Mouse (Mus musculus) kidney, postnatal 4 days (tissue): ENCODE results near the gene H2afz.
"Not testable (repeated sequence)": the region's sequence is repeated elsewhere in the genome, so short reads cannot be mapped to it uniquely, and the experiment has no call there.

Experiments used
- DNase-seq, 2 experiments: peaks; one replicate each; pipeline ENCODE4 v3.0.0; 2021; ENCODE audit warnings: mixed read lengths in 2 of 2

The H2afz gene

DNA sequence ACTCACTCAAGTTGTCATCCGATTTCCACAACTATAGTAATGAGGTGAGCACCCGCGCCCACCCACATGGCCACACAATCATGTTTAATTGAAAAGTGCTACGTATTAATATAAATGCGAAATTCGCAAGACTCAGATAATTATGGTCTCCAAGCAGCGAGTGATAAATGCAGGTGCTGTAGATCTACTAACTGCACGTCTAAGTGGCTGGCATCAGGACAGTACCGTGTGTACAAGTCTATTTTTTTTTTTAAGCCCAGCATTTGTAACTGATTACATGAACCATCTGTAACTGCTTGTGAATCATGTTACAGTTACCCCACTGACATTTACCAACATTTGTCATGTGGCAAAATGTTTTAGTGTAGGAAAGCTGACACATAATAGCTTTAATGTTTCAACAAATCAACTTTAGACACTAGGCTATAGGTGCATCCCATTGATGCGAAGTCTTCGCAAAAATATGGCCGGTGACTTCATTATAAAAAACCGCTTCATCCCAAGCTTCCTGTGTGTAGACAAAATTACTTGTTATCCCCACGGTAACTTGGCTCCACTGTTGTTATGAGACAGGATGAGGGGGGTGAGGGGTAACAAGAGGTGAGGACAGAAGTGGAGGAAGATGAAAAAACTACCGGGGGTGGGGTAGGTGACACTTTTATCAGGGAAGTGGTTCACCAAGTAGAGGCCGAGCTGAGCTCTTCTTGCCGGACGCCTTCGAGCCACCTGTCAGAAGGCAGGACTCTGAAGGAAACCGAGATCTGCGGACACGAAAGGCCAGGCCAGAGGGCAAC is 760 bp upstream of the H2afz start:
- DNase-seq, result no peak

DNA sequence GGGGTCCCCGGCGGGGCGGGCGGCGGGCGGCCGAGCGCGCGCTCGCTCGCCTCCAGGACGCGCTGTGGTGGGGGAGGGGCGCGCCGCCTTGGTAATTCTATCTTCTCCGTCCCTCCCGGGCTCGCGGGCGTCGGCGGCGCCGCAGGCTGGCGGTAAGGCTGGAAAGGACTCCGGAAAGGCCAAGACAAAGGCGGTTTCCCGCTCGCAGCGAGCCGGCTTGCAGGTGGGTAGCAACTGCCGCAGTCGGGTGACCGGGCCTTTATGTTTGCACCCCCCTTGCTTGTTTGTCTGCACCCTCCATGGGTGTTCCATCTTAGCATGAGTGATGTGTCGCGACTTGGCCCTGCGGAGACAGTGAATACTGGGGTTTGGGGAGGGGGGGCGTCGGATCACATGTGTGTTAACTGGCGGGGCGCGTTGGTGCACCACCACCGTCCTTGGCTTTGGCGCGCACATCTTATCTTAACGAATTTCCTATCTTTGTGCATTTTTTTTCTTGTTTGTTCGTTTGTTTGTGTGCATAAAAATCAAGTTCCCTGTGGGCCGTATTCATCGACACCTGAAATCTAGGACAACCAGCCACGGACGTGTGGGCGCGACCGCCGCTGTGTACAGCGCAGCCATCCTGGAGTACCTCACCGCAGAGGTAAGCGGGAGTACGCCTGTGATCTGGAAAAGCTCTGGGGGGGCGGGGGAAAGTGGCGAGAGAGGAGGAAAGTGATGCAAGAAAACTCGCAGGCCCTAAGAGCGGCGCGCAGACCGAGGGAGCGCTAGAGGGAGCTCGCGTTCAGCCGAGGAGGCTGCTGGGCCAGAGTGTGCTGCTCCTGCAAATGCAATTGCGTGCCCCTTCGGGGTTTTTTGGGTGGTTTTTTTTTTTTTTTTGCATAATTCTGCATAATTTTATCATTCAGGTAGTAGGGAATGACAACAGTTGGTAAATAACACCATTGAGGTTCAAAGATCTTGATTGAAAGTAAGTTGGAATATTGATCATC is 998 bp downstream of the H2afz start:
- peak; percentile 95 for DNase-seq

DNA sequence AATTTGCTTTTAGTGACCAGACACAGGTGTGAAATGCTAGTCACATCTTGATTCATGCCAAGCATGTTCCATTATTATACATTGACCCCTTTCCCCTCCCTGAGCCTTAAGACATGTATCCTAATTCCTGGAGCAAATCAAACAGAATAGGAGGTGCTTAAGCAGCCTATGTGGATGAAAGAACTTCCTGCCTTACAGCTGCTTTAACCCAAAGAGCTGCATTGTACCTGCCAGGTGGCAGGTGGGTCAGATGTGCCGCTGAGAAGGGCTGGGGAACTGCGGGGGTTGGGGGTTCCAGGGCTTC is 2.8 kb downstream of the H2afz start:
- no peak for DNase-seq

DNA sequence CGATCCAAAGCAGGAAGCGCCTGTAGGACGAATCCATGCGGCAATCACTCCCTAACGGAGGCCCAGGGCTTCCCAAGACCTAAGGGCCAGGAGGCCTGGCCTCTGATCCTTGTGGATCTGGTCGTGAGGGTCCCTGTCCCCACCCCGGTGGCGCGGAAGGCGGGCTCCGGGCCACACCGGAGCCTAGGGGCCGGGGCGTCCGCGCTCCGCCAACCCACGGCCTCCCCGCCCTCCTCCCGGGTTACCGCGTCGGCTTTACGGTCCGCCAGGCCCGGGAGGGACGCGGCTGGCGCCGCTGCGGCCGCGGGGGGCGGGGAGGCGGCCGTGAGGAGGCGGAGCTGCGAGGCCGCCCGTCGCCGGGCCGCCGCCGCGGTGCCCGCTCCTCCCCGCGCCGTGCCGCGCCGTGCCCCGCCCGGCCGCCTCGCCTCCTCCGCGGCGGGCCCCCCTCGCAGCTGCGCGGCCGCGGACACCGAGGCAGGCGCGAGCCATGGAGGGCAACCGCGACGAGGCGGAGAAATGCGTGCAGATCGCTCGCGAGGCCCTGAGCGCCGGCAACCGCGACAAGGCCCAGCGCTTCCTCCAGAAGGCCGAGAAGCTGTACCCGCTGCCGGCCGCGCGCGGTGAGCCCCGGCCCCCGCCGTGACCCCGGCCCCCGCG is 3.3 kb downstream of the H2afz start, which contains the start of gene Dnajb14:
Dnajb14 (plus strand) TSS at position 239 of the 657 bp plus-strand sequence.
- peak; percentile 67 to 80 for DNase-seq

- no peak for DNase-seq
Measured at GRCm38 (mm10) chr3:137868094-137868913, 4.0 kb downstream of the H2afz start.

GRCm38 (mm10) chr3:137869395-137869794 is 5.1 kb downstream of the H2afz start:
- DNase-seq, result no peak

DNA sequence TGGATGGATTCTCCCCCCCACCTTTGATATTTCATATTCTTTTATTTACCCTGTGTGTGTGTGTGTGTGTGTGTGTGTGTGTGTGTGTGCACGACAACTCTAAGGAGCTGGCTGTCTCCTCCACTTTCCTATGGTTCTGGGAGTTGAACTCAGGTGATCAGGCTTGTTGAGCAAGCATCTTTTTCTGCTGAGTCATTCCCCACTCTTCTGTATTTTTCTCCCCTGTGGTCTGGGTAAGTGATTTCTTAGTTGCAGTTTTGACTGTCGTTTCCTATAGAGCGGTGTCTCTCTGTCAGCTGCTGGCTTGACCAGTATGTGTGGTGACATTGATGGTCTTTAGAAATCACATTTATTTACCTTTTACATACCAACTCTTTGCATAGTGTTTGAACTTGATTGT is 15.0 kb downstream of the H2afz start:
- DNase-seq, result no peak

GRCm38 (mm10) chr3:137880109-137880748 is 15.9 kb downstream of the H2afz start:
- DNase-seq, result no peak

DNA sequence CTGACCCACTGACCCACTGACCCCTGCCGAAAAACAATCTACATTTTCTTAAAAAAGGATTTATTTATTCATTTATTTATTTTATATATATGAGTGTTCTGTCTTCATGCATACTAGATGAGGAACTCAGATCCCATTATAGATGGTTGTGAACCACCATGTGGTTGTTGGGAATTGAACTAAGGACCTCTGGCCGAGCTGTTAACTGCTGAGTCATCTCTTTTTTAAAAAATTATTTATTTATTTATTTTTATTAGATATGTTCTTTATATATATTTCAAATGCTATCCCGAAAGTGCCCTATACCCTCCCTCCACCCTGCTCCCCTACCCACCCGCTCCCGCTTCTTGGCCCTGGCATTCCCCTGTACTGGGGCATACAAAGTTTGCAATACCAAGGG is 16.8 kb downstream of the H2afz start:
- DNase-seq, result no peak

GRCm38 (mm10) chr3:137887961-137888360 is 23.7 kb downstream of the H2afz start:
- DNase-seq, result no peak

DNA sequence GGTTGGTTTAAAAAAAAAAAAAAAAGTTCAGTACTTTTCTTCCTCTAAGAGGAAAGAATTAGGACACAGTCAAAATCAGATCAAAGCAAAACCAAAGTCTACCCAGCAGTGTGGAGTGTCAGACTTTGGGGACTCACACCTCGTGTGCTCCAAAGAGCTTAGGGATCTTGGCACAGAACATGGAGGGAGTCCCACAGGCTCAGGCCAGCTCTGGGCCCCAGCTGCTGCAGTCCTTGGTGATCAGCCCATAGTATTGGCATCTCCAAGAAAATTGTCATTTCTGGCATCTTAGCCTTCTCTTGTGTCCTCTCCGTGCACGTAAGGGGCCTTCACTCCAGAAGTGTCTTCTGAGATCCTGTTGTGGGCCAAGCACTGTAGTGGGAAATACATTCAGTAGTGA is 26.8 kb downstream of the H2afz start:
- DNase-seq, result no peak

DNA sequence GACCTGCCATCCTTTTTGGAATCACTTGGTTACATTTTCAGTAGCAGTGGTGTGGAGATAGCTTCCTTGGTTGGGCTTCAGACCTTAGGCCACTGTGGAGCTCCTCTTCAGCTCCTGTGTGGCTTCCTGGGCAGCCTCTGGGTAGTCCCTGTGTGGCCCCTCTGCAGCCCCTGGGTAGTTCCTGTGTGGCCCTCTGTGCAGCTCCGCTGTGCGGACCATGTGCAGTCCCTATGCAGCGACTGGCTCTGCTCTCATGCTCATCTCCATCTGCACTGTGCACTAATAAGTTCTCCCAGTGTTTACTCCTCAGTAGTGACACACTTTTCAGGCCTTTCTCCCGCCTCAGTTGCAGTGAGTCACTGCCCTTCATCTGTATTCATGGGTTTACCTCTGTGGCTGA is 27.8 kb downstream of the H2afz start:
- no peak for DNase-seq

GRCm38 (mm10) chr3:137893789-137894188 is 29.5 kb downstream of the H2afz start:
- no peak for DNase-seq

GRCm38 (mm10) chr3:137895196-137895595 is 30.9 kb downstream of the H2afz start:
- DNase-seq, result peak; percentile 13 to 17

GRCm38 (mm10) chr3:137896386-137896785 is 32.1 kb downstream of the H2afz start:
- DNase-seq, result no peak

DNA sequence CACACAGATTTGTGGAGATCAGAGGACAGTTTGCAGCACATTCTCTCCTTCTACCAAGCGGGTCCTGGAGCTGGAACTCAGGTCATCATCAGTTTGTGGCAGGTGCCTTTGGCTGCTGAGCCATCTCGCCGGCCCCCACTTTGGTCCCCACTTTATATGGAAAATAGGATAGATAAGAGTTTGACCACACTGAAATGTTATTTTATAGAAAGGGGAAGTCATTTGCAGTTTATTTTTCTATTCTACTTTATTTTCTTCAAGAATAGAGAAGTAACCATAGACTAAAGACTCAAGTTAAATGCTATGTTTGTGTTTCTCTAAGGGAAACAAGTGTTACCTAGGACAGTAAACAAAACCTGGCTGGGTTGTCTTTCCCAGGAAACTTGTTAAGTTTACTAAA is 32.6 kb downstream of the H2afz start:
- DNase-seq, result no peak

DNA sequence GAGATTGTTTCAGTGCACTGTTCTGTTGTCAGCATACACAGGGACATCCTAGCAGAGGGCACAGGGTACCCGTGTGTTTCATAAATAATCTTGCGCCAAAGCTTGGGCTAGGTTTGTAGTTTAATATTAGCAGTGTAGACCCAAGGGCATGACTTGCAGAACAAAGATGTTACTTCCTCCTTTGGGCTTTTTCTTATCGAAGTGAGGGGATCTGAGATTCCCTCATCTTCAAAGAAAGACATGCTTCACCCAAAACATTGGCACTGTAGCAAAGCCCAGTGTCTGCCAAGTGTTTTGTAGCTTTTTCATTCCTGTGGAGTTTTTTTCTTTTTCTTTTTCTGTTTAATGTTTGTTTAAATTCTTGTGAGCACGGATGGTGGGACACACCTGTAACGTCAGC is 33.4 kb downstream of the H2afz start:
- no peak for DNase-seq

GRCm38 (mm10) chr3:137900149-137900548 is 35.9 kb downstream of the H2afz start:
- no peak for DNase-seq

GRCm38 (mm10) chr3:137913093-137913492 is 48.8 kb downstream of the H2afz start:
- DNase-seq, result no peak

GRCm38 (mm10) chr3:137914567-137914966 is 50.3 kb downstream of the H2afz start:
- not testable (repeated sequence) for DNase-seq
